Mouse (Mus musculus): ENCODE data around the gene Cyb5r4. TPM values are rescaled to one million over a fixed set of nuclear protein-coding genes. Genes with fewer than 3 reads are reported as not detected.
A peak's percentile ranks its signal among the peaks of the same experiment; 100 is the strongest.

Gene Cyb5r4
- total and polyA plus RNA-seq, 2 experiments from 2014 or later, result 31.0 to 31.6 TPM

- H3K4me1 ChIP-seq (ENCODE audit: insufficient read depth, low read length), result no peaks in the 10 kb centered on the region; the same call in 1 of the 2 replicates
- no peak for TF ChIP-seq CTCF (IDR thresholded peaks at IDR 0.05)
- peak; percentile 57; the same call in 1 of the 2 replicates for ATAC-seq (ENCODE audit: low FRiP score)
- WGBS, result 47% methylated on average over 2 of the region's 2 CpGs
- no peak overlapping the region for H3K9ac ChIP-seq (replicated peaks; ENCODE audit: low read length, poor library complexity, severe bottlenecking)
- no peak overlapping the region for H3K4me3 ChIP-seq (ENCODE audit: low read depth, low read length)
- DNase-seq (ENCODE audit: low spot score), result no peak
- H3K27ac ChIP-seq (ENCODE audit: low read depth, low read length), result no peak overlapping the region
- no peak overlapping the region for H3K4me2 ChIP-seq (ENCODE audit: low read depth, low read length, poor library complexity, severe bottlenecking)
- no peaks in the 10 kb centered on the region for H3K9me3 ChIP-seq (ENCODE audit: low read length)
- H3K27me3 ChIP-seq (ENCODE audit: insufficient read depth, low read length), result no peaks in the 10 kb centered on the region
- H3K36me3 ChIP-seq (ENCODE audit: insufficient read depth, low read length), result no peaks in the 10 kb centered on the region
Observed at GRCm38 (mm10) chr9:86980942-86981341, 40.9 kb upstream of the Cyb5r4 start.

GRCm38 (mm10) chr9:86981551-86981950 lies 40.3 kb upstream of the Cyb5r4 start:
- 20% methylated on average over 10 of the region's 10 CpGs for WGBS
- DNase-seq (ENCODE audit: low spot score) (no peak), ATAC-seq (ENCODE audit: low FRiP score) (no peak)
- no peak overlapping the region for H3K27ac ChIP-seq (ENCODE audit: low read depth, low read length)
- no peak overlapping the region for H3K4me2 ChIP-seq (ENCODE audit: low read depth, low read length, poor library complexity, severe bottlenecking)
- no peaks in the 10 kb centered on the region for H3K27me3 ChIP-seq (ENCODE audit: insufficient read depth, low read length)
- H3K36me3 ChIP-seq (ENCODE audit: insufficient read depth, low read length), result no peaks in the 10 kb centered on the region
- no peaks in the 10 kb centered on the region for H3K9me3 ChIP-seq (ENCODE audit: low read length)
- H3K4me1 ChIP-seq (ENCODE audit: insufficient read depth, low read length), result no peaks in the 10 kb centered on the region; the same call in 1 of the 2 replicates
- no peak overlapping the region for H3K9ac ChIP-seq (replicated peaks; ENCODE audit: low read length, poor library complexity, severe bottlenecking)
- TF ChIP-seq CTCF (IDR thresholded peaks at IDR 0.05), result no peak
- H3K4me3 ChIP-seq (ENCODE audit: low read depth, low read length), result no peak overlapping the region

- DNase-seq (ENCODE audit: low spot score), result no peak
- no peak overlapping the region for H3K9ac ChIP-seq (replicated peaks; ENCODE audit: low read length, poor library complexity, severe bottlenecking)
- no peaks in the 10 kb centered on the region; the same call in 1 of the 2 replicates for H3K4me1 ChIP-seq (ENCODE audit: insufficient read depth, low read length)
- no peak overlapping the region for H3K27ac ChIP-seq (ENCODE audit: low read depth, low read length)
- H3K36me3 ChIP-seq (ENCODE audit: insufficient read depth, low read length), result no peaks in the 10 kb centered on the region
- H3K27me3 ChIP-seq (ENCODE audit: insufficient read depth, low read length), result no peaks in the 10 kb centered on the region
- no peak overlapping the region for H3K4me2 ChIP-seq (ENCODE audit: low read depth, low read length, poor library complexity, severe bottlenecking)
- no peaks in the 10 kb centered on the region for H3K9me3 ChIP-seq (ENCODE audit: low read length)
- no peak overlapping the region for H3K4me3 ChIP-seq (ENCODE audit: low read depth, low read length)
- no peak for TF ChIP-seq CTCF (IDR thresholded peaks at IDR 0.05)
- ATAC-seq (ENCODE audit: low FRiP score), result no peak
- 84% methylated on average over 3 of the region's 3 CpGs for WGBS
Observed at GRCm38 (mm10) chr9:86984583-86984982, 37.2 kb upstream of the Cyb5r4 start.

- no peak overlapping the region for H3K27ac ChIP-seq (ENCODE audit: low read depth, low read length)
Observed at GRCm38 (mm10) chr9:86985105-86985504, 36.7 kb upstream of the Cyb5r4 start.

GRCm38 (mm10) chr9:86986703-86987296 lies 35.0 kb upstream of the Cyb5r4 start:
- no peaks in the 10 kb centered on the region for H3K9me3 ChIP-seq (ENCODE audit: low read length)
- DNase-seq (ENCODE audit: low spot score), result no peak
- H3K4me1 ChIP-seq (ENCODE audit: insufficient read depth, low read length), result no peaks in the 10 kb centered on the region
- no peak overlapping the region for H3K9ac ChIP-seq (replicated peaks; ENCODE audit: low read length, poor library complexity, severe bottlenecking)
- WGBS, result 72% methylated on average over 7 of the region's 7 CpGs
- no peak overlapping the region for H3K4me3 ChIP-seq (ENCODE audit: low read depth, low read length)
- H3K27me3 ChIP-seq (ENCODE audit: insufficient read depth, low read length), result no peaks in the 10 kb centered on the region
- no peak for ATAC-seq (ENCODE audit: low FRiP score)
- H3K36me3 ChIP-seq (ENCODE audit: insufficient read depth, low read length), result no peaks in the 10 kb centered on the region
- no peak for TF ChIP-seq CTCF (IDR thresholded peaks at IDR 0.05)
- no peak overlapping the region for H3K4me2 ChIP-seq (ENCODE audit: low read depth, low read length, poor library complexity, severe bottlenecking)
- H3K27ac ChIP-seq (ENCODE audit: low read depth, low read length), result no peak overlapping the region

More at GRCm38 (mm10) chr9:86985105-86985504, 36.7 kb upstream of the Cyb5r4 start:
- Histone ChIP-seq H3K27me3 (ENCODE audit: insufficient read depth, low read length) (no peaks in the 10 kb centered on the region), H3K36me3 (ENCODE audit: insufficient read depth, low read length) (no peaks in the 10 kb centered on the region), H3K4me1 (ENCODE audit: insufficient read depth, low read length) (no peaks in the 10 kb centered on the region; the same call in 1 of the 2 replicates), H3K4me2 (ENCODE audit: low read depth, low read length, poor library complexity, severe bottlenecking) (no peak overlapping the region), H3K9ac (replicated peaks; ENCODE audit: low read length, poor library complexity, severe bottlenecking) (no peak overlapping the region), H3K4me3 (ENCODE audit: low read depth, low read length) (no peak overlapping the region), H3K9me3 (ENCODE audit: low read length) (no peaks in the 10 kb centered on the region)
- ATAC-seq (ENCODE audit: low FRiP score) (no peak), DNase-seq (ENCODE audit: low spot score) (no peak)
- 74% methylated on average over 6 of the region's 6 CpGs for WGBS
- no peak for TF ChIP-seq CTCF (IDR thresholded peaks at IDR 0.05)

- Histone ChIP-seq H3K36me3 (ENCODE audit: insufficient read depth, low read length) (no peaks in the 10 kb centered on the region), H3K4me1 (ENCODE audit: insufficient read depth, low read length) (no peaks in the 10 kb centered on the region), H3K4me2 (ENCODE audit: low read depth, low read length, poor library complexity, severe bottlenecking) (no peak overlapping the region), H3K27ac (ENCODE audit: low read depth, low read length) (no peak overlapping the region), H3K4me3 (ENCODE audit: low read depth, low read length) (no peak overlapping the region), H3K27me3 (ENCODE audit: insufficient read depth, low read length) (no peaks in the 10 kb centered on the region), H3K9me3 (ENCODE audit: low read length) (no peaks in the 10 kb centered on the region), H3K9ac (replicated peaks; ENCODE audit: low read length, poor library complexity, severe bottlenecking) (no peak overlapping the region)
- no peak for TF ChIP-seq CTCF (IDR thresholded peaks at IDR 0.05)
- DNase-seq (ENCODE audit: low spot score) (no peak), ATAC-seq (ENCODE audit: low FRiP score) (no peak)
Observed at GRCm38 (mm10) chr9:86989822-86990221, 32.0 kb upstream of the Cyb5r4 start.

All from midbrain, postnatal 0 days (tissue).